ENCODE assay signal across 22 mouse cellular contexts in genomic region chr11:35903079-35903478, GRCm38 (mm10).
DNase-seq lines count a peak whose midpoint lies in the region; ATAC-seq lines count a peak whose summit lies in the region.
"Had no signal": no experiment of that assay in that cellular context is flagged by ENCODE, and none has a peak within 500 bp of the region (broad histone marks: within the 10 kb centered on the region; RNA-seq: fewer than 3 reads in every experiment).

No protein-coding gene starts in this region.

- no peak overlapping the region for H3K4me2 ChIP-seq in forebrain, embryonic 13.5 days
- H3K4me2 ChIP-seq in forebrain, embryonic 11.5 days (ENCODE audit: low read depth, low read length, severe bottlenecking): no peak overlapping the region
- H3K4me2 ChIP-seq in kidney, embryonic 15.5 days: no peak overlapping the region
- H3K4me2 ChIP-seq: hindbrain, embryonic 12.5 days; limb, embryonic 13.5 days; liver, embryonic 13.5 days; stomach, embryonic 15.5 days had no signal

- no peaks in the 10 kb centered on the region for H3K27me3 ChIP-seq in forebrain, embryonic 13.5 days
- no peaks in the 10 kb centered on the region for H3K27me3 ChIP-seq in forebrain, embryonic 11.5 days (ENCODE audit: control insufficient read depth, insufficient read depth, low read length)
- no peaks in the 10 kb centered on the region for H3K27me3 ChIP-seq in kidney, embryonic 15.5 days
- H3K27me3 ChIP-seq: hindbrain, embryonic 12.5 days; limb, embryonic 13.5 days; liver, embryonic 13.5 days; stomach, embryonic 15.5 days had no signal

- no peaks in the 10 kb centered on the region for H3K4me1 ChIP-seq in forebrain, embryonic 13.5 days
- no peaks in the 10 kb centered on the region for H3K4me1 ChIP-seq in forebrain, embryonic 11.5 days (replicated peaks; ENCODE audit: control insufficient read depth, insufficient read depth, low read length)
- H3K4me1 ChIP-seq in kidney, embryonic 15.5 days: no peaks in the 10 kb centered on the region
- H3K4me1 ChIP-seq: hindbrain, embryonic 12.5 days; limb, embryonic 13.5 days; liver, embryonic 13.5 days; stomach, embryonic 15.5 days had no signal

- H3K36me3 ChIP-seq in forebrain, embryonic 13.5 days (ENCODE audit: poor library complexity, severe bottlenecking): no peaks in the 10 kb centered on the region
- no peaks in the 10 kb centered on the region for H3K36me3 ChIP-seq in forebrain, embryonic 11.5 days (ENCODE audit: control insufficient read depth, insufficient read depth, low read length)
- no peaks in the 10 kb centered on the region for H3K36me3 ChIP-seq in kidney, embryonic 15.5 days
- H3K36me3 ChIP-seq: hindbrain, embryonic 12.5 days; limb, embryonic 13.5 days; liver, embryonic 13.5 days; stomach, embryonic 15.5 days had no signal

- no peak overlapping the region for H3K9ac ChIP-seq in forebrain, embryonic 13.5 days
- no peak overlapping the region for H3K9ac ChIP-seq in forebrain, embryonic 11.5 days (ENCODE audit: low read length)
- no peak overlapping the region for H3K9ac ChIP-seq in kidney, embryonic 15.5 days
- H3K9ac ChIP-seq: hindbrain, embryonic 12.5 days; limb, embryonic 13.5 days; liver, embryonic 13.5 days; stomach, embryonic 15.5 days had no signal

- H3K4me3 ChIP-seq in forebrain, embryonic 13.5 days: no peak overlapping the region
- no peak overlapping the region for H3K4me3 ChIP-seq in forebrain, embryonic 11.5 days (ENCODE audit: low read depth, low read length)
- H3K4me3 ChIP-seq in kidney, embryonic 15.5 days (replicated peaks): no peak overlapping the region
- H3K4me3 ChIP-seq: hindbrain, embryonic 12.5 days; limb, embryonic 13.5 days; liver, embryonic 13.5 days; stomach, embryonic 15.5 days had no signal

- no peaks in the 10 kb centered on the region for H3K9me3 ChIP-seq in forebrain, embryonic 13.5 days (replicated peaks)
- no peaks in the 10 kb centered on the region for H3K9me3 ChIP-seq in forebrain, embryonic 11.5 days (ENCODE audit: control insufficient read depth, low read length)
- no peaks in the 10 kb centered on the region for H3K9me3 ChIP-seq in kidney, embryonic 15.5 days (replicated peaks)
- H3K9me3 ChIP-seq: hindbrain, embryonic 12.5 days; limb, embryonic 13.5 days; liver, embryonic 13.5 days; stomach, embryonic 15.5 days had no signal

- peak; percentile 36; the same call in 1 of the 2 replicates for ATAC-seq in forebrain, embryonic 13.5 days
- no peak for ATAC-seq in forebrain, embryonic 11.5 days (replicated peaks; ENCODE audit: low FRiP score)
- no peak for ATAC-seq in kidney, embryonic 15.5 days (replicated peaks; ENCODE audit: low FRiP score)
- ATAC-seq: intestine, postnatal 0 days had no signal

- no peak for DNase-seq in forebrain, embryonic 11.5 days (ENCODE audit: low spot score)
- DNase-seq in kidney, adult 18-20 months: no peak
- peak; percentile 74 for DNase-seq in right cerebral cortex, adult 18-20 months
- DNase-seq in right cerebral cortex, postnatal 14 days: no peak
- DNase-seq in right cerebral cortex, postnatal 25 days: peak; percentile 37
- DNase-seq in lung, postnatal 14 days: no peak
- DNase-seq: adrenal gland, postnatal 14 days; cerebellum, adult 9-11 months; gastrocnemius, postnatal 36 days; kidney, postnatal 10 days; liver, embryonic 13.5 days; lung, adult 2 months; lung, postnatal 4 days; midbrain, embryonic 14.5 days; thymus, adult 18-20 months; thymus, postnatal 4 days had no signal

- 88% methylated on average over 9 of the region's 9 CpGs for WGBS in forebrain, embryonic 13.5 days
- WGBS in forebrain, embryonic 11.5 days: 95% methylated on average over 9 of the region's 9 CpGs
- WGBS in kidney, embryonic 15.5 days: 60% methylated on average over 9 of the region's 9 CpGs

- H3K27ac ChIP-seq in forebrain, embryonic 13.5 days: no peak overlapping the region
- H3K27ac ChIP-seq in forebrain, embryonic 11.5 days (ENCODE audit: low read depth, low read length): no peak overlapping the region
- 0 out of 2 replicates have a peak overlapping the region, but pooled peaks have one; percentile 46 for H3K27ac ChIP-seq in kidney, embryonic 15.5 days
- H3K27ac ChIP-seq: hindbrain, embryonic 12.5 days; limb, embryonic 13.5 days; liver, embryonic 13.5 days; stomach, embryonic 15.5 days had no signal

Comparison
In these comparisons a context has a peak if more than half of its experiments do, and no peak if none do; other contexts are left out.
1. DNase-seq: peak in right cerebral cortex, adult 18-20 months (single experiment) and right cerebral cortex, postnatal 25 days (single experiment); none in forebrain, embryonic 11.5 days (single experiment), kidney, adult 18-20 months (single experiment), right cerebral cortex, postnatal 14 days (single experiment) and lung, postnatal 14 days (single experiment).